Mouse (Mus musculus) lung, adult 2 months (tissue): ENCODE data around the gene Arid2.

Source experiments
- CTCF ChIP-seq: fragments of 200-500 bp; IDR thresholded peaks from 2 replicates; pipeline ENCODE4 v1.5.1; 2011; ENCODE audit warnings: mild to moderate bottlenecking, low read length, control low read depth; ENCODE audit not compliant: insufficient read depth
- POLR2A ChIP-seq: fragments of 200-500 bp; IDR thresholded peaks from 2 replicates; pipeline ENCODE4 v1.6.1; 2011; ENCODE audit warnings: low read depth, mild to moderate bottlenecking, control low read depth, low read length, borderline replicate concordance; ENCODE audit errors: extremely low read depth

- TF ChIP-seq CTCF, result no peak
- TF ChIP-seq POLR2A, result no peak
Observed at GRCm38 (mm10) chr15:96372628-96373027, 85.3 kb downstream of the Arid2 start.
